Mouse (Mus musculus) stomach, embryonic 15.5 days (tissue): Measurements from ENCODE around the gene Ttc36. TPM values are rescaled to one million over a fixed set of nuclear protein-coding genes. Genes with fewer than 3 reads are reported as not detected.
"Not testable (repeated sequence)": the region's sequence is repeated elsewhere in the genome, so short reads cannot be mapped to it uniquely, and the experiment has no call there.

ENCODE experiments used
- ATAC-seq: fragments of 200-750 bp; cut with Nextera tagmentation; 2 replicates; pipeline ENCODE4 v1.8.0; 2017; ENCODE audit warnings: low read depth, moderate number of reproducible peaks, moderate TSS enrichment; ENCODE audit not compliant: insufficient read depth, low FRiP score
- H3K27ac ChIP-seq: fragments of 300-500 bp; sonication (generic); 2 replicates; pipeline ENCODE4 v1.5.1; 2015; ENCODE audit warnings: mild to moderate bottlenecking, inconsistent platforms
- H3K27me3 ChIP-seq: fragments of 300-500 bp; sonication (generic); replicated peaks from 2 replicates; pipeline ENCODE4 v1.6.1; 2015; ENCODE audit warnings: inconsistent platforms
- H3K36me3 ChIP-seq: fragments of 300-500 bp; sonication (generic); 2 replicates; pipeline ENCODE4 v1.6.1; 2015; ENCODE audit warnings: inconsistent platforms
- H3K4me1 ChIP-seq: fragments of 300-500 bp; sonication (generic); 2 replicates; pipeline ENCODE4 v1.6.1; 2015; ENCODE audit warnings: inconsistent platforms
- H3K4me2 ChIP-seq: fragments of 300-500 bp; sonication (generic); 2 replicates; pipeline ENCODE4 v1.6.1; 2015; ENCODE audit warnings: mild to moderate bottlenecking, inconsistent platforms
- H3K4me3 ChIP-seq: fragments of 300-500 bp; sonication (generic); replicated peaks from 2 replicates; pipeline ENCODE4 v1.5.1; 2015; ENCODE audit warnings: inconsistent platforms
- H3K9ac ChIP-seq: fragments of 300-500 bp; sonication (generic); 2 replicates; pipeline ENCODE4 v1.6.1; 2015; ENCODE audit warnings: inconsistent platforms
- H3K9me3 ChIP-seq: fragments of 300-500 bp; sonication (generic); 2 replicates; pipeline ENCODE4 v1.6.1; 2016; ENCODE audit warnings: inconsistent platforms
- WGBS: fragments of 180-500 bp; shearing (Covaris S2); methylation state at CpG from one replicate; pipeline ENCODE4 v1.1.7; 2015; 5-methylcytosine and 5-hydroxymethylcytosine counted together
- polyA plus RNA-seq: library from polyadenylated mRNA; unstranded; fragments of >200 nt; fragmentation: Nextera tagmentation; extraction: Ambion mirVana; gene quantifications from 2 replicates; pipeline ENCODE4 v1.2.1, GENCODE M21; 2015

Ttc36 gene
- polyA plus RNA-seq, 1 experiment from 2014 or later: 9.4 TPM

DNA sequence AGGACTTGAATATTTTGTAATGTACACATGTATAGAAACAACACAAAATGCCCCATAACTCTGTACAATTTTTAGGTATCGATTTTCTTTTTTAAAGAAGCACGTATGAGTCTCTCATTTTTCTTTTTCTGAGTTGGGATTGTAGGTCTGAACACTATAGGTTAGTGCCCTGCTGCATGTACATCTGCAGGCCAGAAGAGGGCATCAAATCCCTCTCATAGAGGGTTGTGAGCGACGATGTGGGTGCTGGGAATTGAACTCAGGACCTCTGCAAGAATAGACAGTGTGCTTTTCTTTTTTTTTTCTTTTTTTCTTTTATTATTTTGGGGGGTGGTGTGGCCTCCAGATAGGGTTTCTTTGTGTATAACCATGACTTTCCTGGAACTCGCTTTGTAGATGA lies 31.5 kb downstream of the Ttc36 start:
- Histone ChIP-seq H3K4me3 (no peak overlapping the region), H3K4me1 (no peaks in the 10 kb centered on the region), H3K27me3 (no peaks in the 10 kb centered on the region), H3K4me2 (no peak overlapping the region), H3K36me3 (peaks cover 9% of the 10 kb centered on the region; the same call in 1 of the 2 replicates), H3K27ac (no peak overlapping the region), H3K9me3 (no peaks in the 10 kb centered on the region), H3K9ac (no peak overlapping the region)
- 92% methylated on average over 5 of the region's 5 CpGs for WGBS
- ATAC-seq: no peak

DNA sequence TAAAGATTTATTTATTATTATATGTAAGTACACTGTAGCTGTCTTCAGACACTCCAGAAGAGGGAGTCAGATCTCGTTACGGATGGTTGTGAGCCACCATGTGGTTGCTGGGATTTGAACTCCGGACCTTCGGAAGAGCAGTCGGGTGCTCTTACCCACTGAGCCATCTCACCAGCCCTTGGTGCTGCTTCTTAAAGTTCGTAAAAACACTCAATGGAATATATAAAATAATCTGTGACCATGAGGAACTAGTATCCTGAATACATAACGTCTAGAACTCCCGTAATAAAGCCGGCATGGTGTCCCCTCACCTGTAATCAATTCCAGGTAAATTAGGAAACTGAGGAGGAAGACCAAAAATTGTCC lies 34.9 kb downstream of the Ttc36 start:
- not testable (repeated sequence) for H3K27me3 ChIP-seq, ATAC-seq, H3K9ac ChIP-seq, H3K4me1 ChIP-seq, H3K36me3 ChIP-seq, H3K9me3 ChIP-seq
- Histone ChIP-seq H3K4me2 (peak overlapping the region; percentile 73), H3K4me3 (peak overlapping the region; percentile 97), H3K27ac (peak overlapping the region; percentile 98; the same call in 1 of the 2 replicates)
- 33% methylated on average over 9 of the region's 9 CpGs for WGBS

DNA sequence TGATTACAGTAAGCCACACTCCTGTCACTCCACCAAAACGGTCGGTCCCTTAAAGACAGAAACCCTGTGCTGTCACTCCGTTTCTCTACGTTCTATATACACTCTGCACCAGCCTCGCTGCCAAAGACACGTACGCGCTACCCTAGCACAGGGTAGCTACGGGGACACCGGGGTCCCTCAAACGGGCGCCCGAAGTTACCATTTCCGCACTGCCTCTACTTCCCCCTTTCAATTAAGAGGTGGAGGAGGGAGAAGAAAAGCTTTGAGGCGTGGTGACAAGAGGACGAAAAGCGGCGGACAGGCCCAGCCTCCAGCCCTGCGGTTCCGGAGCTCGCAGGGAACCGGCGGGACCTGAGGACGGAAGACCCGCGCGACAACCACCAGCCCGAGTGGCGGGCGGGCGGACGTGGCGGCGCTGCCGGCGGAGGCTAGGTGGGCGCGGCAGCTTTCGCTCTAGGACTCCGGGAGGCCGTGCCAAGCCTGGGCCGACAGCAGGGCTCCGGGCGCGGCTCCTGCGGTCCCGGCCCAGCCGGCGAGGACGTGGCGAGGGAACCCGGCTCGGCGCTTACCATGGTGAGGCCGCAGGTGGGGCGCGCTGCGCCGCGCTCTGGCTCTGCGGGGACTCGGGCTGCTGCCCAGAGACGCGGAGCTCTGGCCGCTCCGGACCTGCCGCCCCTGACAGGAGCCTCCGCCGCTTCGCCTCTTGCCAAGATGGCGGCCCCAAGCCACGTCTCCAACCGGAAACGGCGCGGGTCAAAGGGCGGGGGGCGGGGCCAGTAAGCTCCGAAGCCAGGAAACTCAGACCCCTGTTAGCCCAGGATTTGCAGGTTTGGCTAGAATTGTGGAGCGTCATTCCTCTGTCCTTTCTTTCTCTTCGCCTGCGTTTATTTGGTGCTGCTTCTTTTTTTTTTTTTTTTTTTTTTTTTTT lies 35.5 kb downstream of the Ttc36 start, which contains the start of the genes Arcn1 and Ift46:
Arcn1 (minus strand) TSS at position 745 of the 928 bp plus-strand sequence.
Ift46 (plus strand) TSS at position 808 of the 928 bp plus-strand sequence.
- under 1% methylated on average over 79 of the region's 82 CpGs for WGBS
- Histone ChIP-seq H3K9me3 (no peaks in the 10 kb centered on the region), H3K36me3 (no peaks in the 10 kb centered on the region), H3K9ac (peak within 1 kb of the TSS; percentile 98), H3K4me2 (peak within 1 kb of the TSS; percentile 73), H3K27ac (peak within 1 kb of the TSS; percentile 98), H3K4me3 (peak within 1 kb of the TSS; percentile 97), H3K27me3 (no peaks in the 10 kb centered on the region), H3K4me1 (peaks cover 8% of the 10 kb centered on the region)
- peak; percentile 90 for ATAC-seq

DNA sequence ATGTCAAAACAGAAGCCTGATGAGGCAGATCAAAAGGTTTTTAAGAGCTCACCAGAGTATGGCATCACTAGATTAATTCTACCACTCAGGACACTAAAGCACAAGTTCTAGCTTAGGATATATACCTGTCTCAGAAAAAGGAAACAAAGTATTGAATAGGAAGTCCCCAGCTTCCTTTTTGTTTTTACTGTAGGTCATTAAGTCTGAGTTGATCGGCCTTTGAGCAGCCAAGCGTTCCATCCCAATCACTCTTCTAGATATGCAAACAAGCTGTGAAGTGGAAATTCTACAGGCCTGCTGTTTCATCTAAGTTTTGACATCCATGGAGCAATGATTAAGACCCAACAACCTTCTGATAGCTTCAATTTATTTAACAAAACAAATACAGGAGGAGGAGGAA lies 42.0 kb downstream of the Ttc36 start:
- ATAC-seq: no peak
- peaks cover 19% of the 10 kb centered on the region; the same call in 1 of the 2 replicates for H3K36me3 ChIP-seq
- H3K4me1 ChIP-seq: peaks cover 7% of the 10 kb centered on the region
- H3K27ac ChIP-seq: no peak overlapping the region
- no peak overlapping the region for H3K4me3 ChIP-seq
- H3K9me3 ChIP-seq: no peaks in the 10 kb centered on the region; the same call in 1 of the 2 replicates
- no peak overlapping the region for H3K9ac ChIP-seq
- H3K4me2 ChIP-seq: no peak overlapping the region
- 70% methylated on average over 2 of the region's 2 CpGs for WGBS
- no peaks in the 10 kb centered on the region for H3K27me3 ChIP-seq

Other genes with a start within 250 kb of the Ttc36 start
- 0.54 and 0.62 TPM in 2 replicates for gene Cxcr5, start 241.2 kb downstream of the Ttc36 start, polyA plus RNA-seq
- 18.6 and 19.8 TPM in 2 replicates for gene Ddx6, start 198.2 kb downstream of the Ttc36 start, polyA plus RNA-seq
- gene Treh, start 129.8 kb downstream of the Ttc36 start, polyA plus RNA-seq: 0.13 TPM in 1 of 2 replicates, not detected in the other
- 24.0 and 25.4 TPM in 2 replicates for gene Phldb1, start 67.9 kb downstream of the Ttc36 start, polyA plus RNA-seq
- 189 and 208 TPM in 2 replicates for gene Arcn1, start 35.2 kb downstream of the Ttc36 start, polyA plus RNA-seq
- gene Ift46, start 35.2 kb downstream of the Ttc36 start, polyA plus RNA-seq: 84.3 and 84.4 TPM in 2 replicates
- gene Tmem25, start 3.8 kb downstream of the Ttc36 start, polyA plus RNA-seq: 3.4 and 3.8 TPM in 2 replicates
- gene Kmt2a, start 78.2 kb upstream of the Ttc36 start, polyA plus RNA-seq: 14.1 and 14.2 TPM in 2 replicates
- 757 and 776 TPM in 2 replicates for gene Atp5l, start 117.7 kb upstream of the Ttc36 start, polyA plus RNA-seq
- gene Ube4a, start 162.5 kb upstream of the Ttc36 start, polyA plus RNA-seq: 25.7 and 28.4 TPM in 2 replicates
- 0.43 and 1.0 TPM in 2 replicates for gene Cd3g, start 177.4 kb upstream of the Ttc36 start, polyA plus RNA-seq
- gene Cd3d, start 178.7 kb upstream of the Ttc36 start, polyA plus RNA-seq: 0.10 TPM in 1 of 2 replicates, not detected in the other
- 2.1 and 2.5 TPM in 2 replicates for gene Cd3e, start 206.6 kb upstream of the Ttc36 start, polyA plus RNA-seq
- gene Mpzl2, start 236.7 kb upstream of the Ttc36 start, polyA plus RNA-seq: 31.4 and 32.8 TPM in 2 replicates